Mouse (Mus musculus): ENCODE data around the gene Tprn. TPM values are rescaled to one million over a fixed set of nuclear protein-coding genes. Genes with fewer than 3 reads are reported as not detected.

Tprn gene
- 11.7 to 16.8 TPM (median 12.7 TPM) in 4 replicates for total RNA-seq (2023; ENCODE audit: inconsistent age)

DNA sequence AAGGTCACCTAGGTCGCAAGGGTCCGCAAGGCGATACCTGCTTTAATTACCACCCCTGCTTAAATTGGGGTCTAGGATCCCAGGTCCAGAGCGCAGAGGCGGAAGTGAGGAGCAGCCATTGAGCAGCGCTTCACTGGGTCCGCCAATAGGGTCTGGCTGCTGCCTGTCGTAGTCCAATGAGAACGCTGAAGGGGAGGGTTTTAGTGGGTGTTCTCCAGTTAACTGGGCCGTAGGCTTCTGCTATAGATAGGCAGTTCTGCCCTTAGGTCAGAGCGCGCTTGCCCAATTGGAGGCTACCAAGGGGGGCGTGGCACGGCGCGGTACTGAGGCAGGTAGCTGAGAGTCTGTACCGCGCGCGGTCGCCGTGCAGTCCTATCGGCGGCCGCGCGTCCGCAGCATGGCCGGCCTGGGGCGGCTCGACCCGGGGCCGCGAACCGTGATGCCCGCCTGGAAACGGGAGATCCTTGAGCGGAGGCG, at the start of gene Tprn:
Tprn (plus strand) TSS at position 328 of the 477 bp plus-strand sequence.

GRCm38 (mm10) chr2:25214444-25214843, 48.0 kb upstream of the Tprn start, which contains the start of gene Stpg3:
Stpg3 (minus strand) TSS chr2:25214637.

DNA sequence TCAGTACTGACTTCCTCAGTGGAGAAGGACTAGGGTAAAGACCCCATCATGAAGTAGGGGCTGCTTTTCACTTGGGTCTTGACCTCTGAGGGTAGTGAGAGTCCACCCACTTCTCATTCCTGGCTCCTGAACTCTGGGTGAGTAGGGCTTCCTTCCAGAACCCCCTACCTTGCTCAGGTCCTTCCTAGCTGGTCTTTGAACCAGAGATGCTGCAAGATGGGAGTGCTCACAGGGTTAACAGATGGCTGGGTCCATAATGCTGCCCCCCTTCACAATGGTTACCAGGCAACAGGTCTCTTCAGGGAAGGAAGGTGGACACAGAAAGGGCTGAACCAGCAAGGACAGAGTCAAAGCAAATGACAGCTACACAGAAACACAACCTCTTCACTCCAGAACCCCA, 44.0 kb upstream of the Tprn start, which contains the start of gene Fam166a:
Fam166a (plus strand) TSS at position 301 of the 400 bp plus-strand sequence.

DNA sequence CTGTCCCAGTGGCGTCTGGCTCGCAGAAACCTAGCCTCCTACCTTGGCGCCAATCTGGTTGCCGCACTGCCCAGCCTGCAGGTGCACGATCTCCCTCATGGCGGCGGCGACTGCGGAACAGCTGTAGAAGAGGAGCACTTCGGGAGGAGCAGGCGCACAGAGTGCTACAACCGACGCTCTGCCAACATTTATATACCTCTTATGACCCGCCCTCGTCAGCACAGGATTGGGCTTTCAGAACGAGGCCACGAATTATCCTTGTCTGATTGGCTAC, 38.0 kb upstream of the Tprn start, which contains the start of gene Tubb4b:
Tubb4b (minus strand) TSS at position 211 of the 274 bp plus-strand sequence.

DNA sequence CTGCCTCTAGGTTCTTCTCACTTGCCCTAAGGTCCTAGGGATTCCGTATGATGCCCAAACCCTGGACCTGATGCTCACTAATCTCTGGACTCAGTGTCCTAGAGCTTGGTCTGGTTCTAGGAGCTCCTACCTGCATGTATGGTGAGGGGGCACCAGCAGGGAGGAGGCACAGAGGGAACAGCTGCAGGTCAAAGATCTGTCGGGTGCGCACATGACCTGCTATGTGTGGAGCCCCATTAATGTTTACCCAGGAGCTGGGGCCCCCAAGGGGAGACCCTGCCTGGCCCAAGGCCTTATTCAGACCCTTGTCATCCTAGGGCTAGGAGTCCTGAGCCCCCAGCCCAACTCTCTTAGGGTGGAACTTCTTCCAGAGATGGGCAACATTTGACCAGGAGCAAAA, 28.4 kb upstream of the Tprn start, which contains the start of gene Slc34a3:
Slc34a3 (minus strand) TSS at position 315 of the 400 bp plus-strand sequence.

DNA sequence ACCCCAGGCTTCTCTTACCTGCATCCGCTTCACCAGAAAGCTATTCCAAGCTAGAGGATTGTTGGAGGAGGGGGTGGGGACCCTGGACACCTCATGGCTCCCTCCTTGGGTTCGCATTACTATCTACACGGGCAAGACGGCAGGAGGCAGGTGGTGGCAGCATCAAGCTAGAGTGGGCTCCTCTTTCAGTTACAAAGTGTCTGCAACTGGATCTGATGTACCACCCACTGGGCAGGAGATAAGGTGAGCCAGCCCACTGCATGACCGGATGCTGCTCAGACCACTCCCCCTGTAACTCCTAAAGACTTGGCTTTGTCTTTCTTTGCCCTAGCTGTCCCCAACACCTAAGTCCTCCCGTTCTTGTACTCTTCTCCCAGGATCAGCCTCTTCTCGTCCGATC, 25.8 kb upstream of the Tprn start, which contains the start of gene Rnf224:
Rnf224 (minus strand) TSS at position 174 of the 400 bp plus-strand sequence.

DNA sequence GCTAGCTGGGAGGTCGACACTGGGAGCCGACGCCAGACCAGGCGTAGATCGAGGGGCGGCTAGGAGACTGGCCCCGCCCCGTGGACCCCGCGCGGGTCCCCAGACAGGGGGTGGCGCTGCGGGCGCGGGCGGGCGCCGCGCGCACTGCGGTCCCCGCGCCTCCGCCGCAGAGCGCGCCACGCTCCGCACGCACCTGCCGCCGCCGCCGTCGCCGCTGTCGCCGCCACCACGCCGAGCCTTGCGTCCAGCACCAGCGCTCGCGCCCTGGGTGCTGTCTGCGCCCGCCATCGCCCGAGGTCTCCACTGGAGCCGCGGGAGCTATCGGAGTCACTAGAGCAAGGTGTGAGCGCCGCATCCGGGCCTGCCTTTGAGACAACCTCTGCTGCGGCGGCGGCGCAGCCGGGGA, 20.3 kb upstream of the Tprn start, which contains the start of the genes Rnf208 and Cysrt1:
Rnf208 (plus strand) TSS at position 155 of the 406 bp plus-strand sequence.
Cysrt1 (minus strand) TSS at position 352 of the 406 bp plus-strand sequence.

DNA sequence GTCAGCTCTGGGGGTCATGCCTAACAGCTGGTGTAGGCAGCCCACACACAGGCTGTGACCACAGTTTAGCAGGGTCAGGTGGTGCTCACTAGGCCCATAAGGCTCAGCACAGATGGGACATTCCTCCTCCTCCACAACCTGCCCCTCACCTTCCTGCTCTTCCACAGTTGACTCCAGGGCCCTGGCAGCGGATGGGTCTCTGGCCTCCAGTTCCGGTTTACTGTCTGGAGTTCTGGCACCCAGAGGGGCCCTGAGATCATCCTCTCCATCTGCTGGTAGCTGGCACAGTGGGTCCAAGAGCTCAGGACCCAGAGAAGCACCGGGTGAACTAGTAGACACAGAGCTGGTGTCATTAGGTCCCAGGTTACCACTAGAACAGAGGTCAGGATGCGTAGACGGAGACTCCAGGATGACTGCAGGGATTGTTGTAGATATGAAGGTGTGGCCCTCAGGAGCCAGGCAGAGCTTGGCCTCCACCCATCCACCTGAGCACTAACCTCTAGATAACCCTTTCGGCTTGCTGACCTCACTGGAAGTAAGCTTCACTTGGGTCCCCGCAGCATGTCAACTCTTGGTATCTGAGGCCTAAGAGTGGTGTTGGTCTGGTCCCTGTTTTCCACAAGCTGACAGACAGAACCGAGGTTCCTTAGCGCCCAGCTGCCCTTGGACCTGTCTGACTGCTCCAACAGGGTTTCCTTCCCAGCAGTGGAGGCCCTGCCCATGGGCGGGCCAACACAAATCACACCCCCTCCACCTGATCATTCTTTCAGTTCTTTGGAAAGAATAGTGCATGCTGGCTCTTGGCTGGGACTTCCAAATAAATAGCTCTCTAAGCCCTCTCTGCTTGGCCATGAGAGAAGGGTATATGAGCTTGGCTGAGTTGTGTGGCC, 16.0 kb upstream of the Tprn start, which contains the start of gene AL732309.1:
AL732309.1 (minus strand) TSS at position 681 of the 890 bp plus-strand sequence.

DNA sequence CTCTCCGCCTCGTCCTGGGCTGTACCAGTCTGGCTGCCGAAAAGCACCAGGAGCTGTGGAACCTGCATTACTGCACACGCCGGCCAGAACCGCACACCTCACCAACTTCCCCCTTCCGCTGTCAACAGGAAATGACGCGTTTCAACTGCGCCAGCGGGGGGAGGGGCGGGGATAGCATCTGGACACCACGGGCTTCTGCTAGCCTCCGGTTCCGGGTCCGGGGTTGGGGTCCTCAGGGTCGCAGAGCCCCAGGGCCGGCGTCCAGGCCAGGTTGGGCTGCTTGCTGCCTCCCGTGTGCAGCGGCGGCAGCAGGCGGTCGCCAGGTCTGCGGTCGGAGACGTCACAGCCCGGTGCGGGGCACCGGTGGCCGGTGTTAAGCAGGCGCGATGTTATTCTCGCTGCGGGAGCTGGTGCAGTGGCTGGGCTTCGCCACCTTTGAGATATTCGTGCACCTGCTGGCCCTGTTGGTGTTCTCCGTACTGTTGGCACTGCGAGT, 7.1 kb upstream of the Tprn start, which contains the start of gene Tmem203:
Tmem203 (plus strand) TSS at position 156 of the 496 bp plus-strand sequence.

DNA sequence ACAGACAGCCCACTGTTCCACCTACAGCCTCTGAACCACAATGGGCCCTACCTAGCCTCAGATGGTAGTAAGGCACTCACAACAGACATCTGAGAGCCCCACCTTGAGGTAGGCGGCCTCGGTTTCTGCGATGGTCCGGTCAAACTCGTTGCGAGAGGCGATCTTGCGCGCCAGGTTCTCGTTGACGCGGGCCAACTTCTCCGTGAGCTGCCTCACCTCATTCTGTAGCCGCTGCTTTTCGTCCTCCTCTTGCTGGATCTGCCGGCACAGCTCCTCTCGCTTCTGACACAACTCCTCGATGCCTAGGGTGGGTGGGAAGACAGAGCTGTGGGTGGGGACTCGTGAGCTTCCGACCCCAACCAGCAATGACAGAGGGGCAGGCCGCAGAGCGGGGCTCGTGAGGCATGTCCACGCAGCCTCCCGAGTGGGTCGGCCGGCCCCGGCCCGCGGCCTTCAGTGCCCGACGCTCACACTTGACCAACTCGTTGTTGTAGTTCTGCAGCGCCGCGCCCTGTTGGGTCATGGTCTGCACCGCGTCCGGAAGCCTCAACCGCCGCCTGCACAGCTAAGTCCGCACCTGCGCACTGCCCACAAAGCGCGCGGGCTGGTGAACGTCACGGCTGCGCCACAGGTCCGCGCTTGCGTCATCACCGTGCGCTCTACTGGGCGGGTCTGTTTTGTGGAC, 9.6 kb downstream of the Tprn start, which contains the start of the genes Ssna1 and Anapc2:
Ssna1 (minus strand) TSS at position 612 of the 685 bp plus-strand sequence.
Anapc2 (plus strand) TSS at position 652 of the 685 bp plus-strand sequence.

DNA sequence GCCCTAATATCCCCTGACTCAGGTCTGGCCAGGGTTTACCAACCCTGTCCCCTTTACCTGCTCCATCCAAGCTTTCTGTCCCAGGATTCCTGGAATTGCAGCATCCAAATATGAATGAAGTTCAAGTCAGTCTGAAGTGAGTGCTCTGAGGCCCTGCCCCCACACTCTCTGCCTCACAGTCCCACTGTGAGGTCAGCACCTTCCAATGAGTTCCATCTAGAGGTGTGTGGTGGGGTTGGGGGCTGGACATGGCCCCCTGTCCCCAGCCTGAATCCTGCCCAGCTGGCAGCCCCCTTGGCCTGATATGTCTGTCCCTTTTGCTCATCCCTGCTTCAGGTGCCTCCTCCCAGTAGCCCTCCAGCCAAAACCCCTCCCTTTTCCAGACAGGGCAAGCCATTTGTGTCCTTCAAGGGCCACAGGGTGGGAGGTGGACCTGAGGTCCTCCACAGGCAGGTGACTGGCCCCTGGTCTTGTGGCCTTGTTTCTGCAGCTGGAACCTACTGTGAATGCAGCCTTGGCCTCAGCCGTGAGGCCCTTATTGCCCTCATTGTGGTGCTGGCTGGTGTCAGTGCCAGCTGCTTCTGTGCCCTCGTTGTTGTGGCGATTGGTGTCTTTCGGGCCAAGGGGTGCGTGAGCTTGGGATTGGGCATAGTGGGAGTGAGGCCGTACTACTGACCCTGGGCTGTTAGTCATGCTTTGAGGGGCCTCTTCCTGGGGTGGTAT, 25.7 kb downstream of the Tprn start, which contains the start of gene Tmem210:
Tmem210 (plus strand) TSS at position 219 of the 723 bp plus-strand sequence.

GRCm38 (mm10) chr2:25289651-25290050, 27.2 kb downstream of the Tprn start, which contains the start of gene Lrrc26:
Lrrc26 (plus strand) TSS chr2:25289915.

DNA sequence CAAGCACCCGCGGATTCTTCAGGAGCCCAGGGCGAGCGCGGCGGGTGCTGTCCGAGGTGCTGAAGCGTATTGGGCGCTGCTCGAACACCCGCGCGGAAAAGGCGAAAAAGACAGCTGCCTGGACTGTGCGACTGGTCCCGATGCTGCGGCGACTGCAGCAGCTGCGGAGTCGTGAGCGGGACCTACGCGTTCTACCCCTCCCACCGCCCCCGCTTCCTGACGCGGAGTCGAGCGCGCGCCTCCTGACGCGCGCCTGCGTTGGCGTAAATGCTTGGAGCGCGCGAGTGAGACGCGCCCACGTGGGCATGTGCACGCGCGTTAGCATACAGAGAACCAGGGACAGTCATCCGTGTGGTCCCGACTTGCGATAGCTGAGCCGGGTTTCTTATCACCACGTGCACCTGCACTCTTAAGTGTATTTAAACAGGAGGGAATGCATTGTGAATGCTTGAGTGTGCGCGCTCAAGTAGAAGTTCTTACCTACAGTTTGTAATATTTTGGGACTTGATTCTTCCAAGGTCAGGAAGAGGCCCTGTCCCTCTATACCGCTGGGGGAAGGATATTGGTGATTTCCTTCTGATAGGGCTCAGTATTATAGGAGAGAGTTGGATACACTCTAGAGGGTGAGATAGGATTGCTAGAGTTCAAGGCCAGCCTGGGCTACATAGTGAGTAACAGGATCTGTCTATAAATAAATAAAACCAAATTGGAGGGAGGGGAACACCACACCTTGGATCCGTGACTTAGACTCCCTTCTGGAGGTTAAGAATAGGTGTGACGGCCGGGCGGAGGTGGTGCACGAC, 56.8 kb downstream of the Tprn start, which contains the start of gene Grin1:
Grin1 (minus strand) TSS at position 217 of the 803 bp plus-strand sequence.

Other genes starting within 250 kb of the Tprn start
- gene Nsmf, start 208.3 kb upstream of the Tprn start, total RNA-seq (2023; ENCODE audit: inconsistent age) = 39.7 to 51.9 TPM (median 44.9 TPM) in 4 replicates
- not detected in 4 replicates for gene Entpd8, start 182.3 kb upstream of the Tprn start, total RNA-seq (2023; ENCODE audit: inconsistent age)
- gene Noxa1, start 167.5 kb upstream of the Tprn start, total RNA-seq (2023; ENCODE audit: inconsistent age) = not detected in 4 replicates
- 5.3 to 6.8 TPM (median 6.0 TPM) in 4 replicates for gene Nrarp, start 81.9 kb upstream of the Tprn start, total RNA-seq (2023; ENCODE audit: inconsistent age)
- gene Tor4a, start 65.7 kb upstream of the Tprn start, total RNA-seq (2023; ENCODE audit: inconsistent age) = 28.8 to 32.8 TPM (median 31.4 TPM) in 4 replicates
- 71.2 to 97.5 TPM (median 84.8 TPM) in 4 replicates for gene Nelfb, start 51.1 kb upstream of the Tprn start, total RNA-seq (2023; ENCODE audit: inconsistent age)
- gene Stpg3, start 48.0 kb upstream of the Tprn start, total RNA-seq (2023; ENCODE audit: inconsistent age) = not detected in 4 replicates
- not detected in 4 replicates for gene Fam166a, start 43.9 kb upstream of the Tprn start, total RNA-seq (2023; ENCODE audit: inconsistent age)
- gene Tubb4b, start 37.9 kb upstream of the Tprn start, total RNA-seq (2023; ENCODE audit: inconsistent age) = 114 to 127 TPM (median 119 TPM) in 4 replicates
- not detected in 4 replicates for gene Slc34a3, start 28.3 kb upstream of the Tprn start, total RNA-seq (2023; ENCODE audit: inconsistent age)
- not detected in 4 replicates for gene Rnf224, start 25.8 kb upstream of the Tprn start, total RNA-seq (2023; ENCODE audit: inconsistent age)
- gene Rnf208, start 20.4 kb upstream of the Tprn start, total RNA-seq (2023; ENCODE audit: inconsistent age) = 0.51 TPM in 1 of 4 replicates, not detected in the others
- gene Cysrt1, start 20.2 kb upstream of the Tprn start, total RNA-seq (2023; ENCODE audit: inconsistent age) = not detected in 4 replicates
- 6.2 to 11.8 TPM (median 9.7 TPM) in 4 replicates for gene AL732309.1, start 15.8 kb upstream of the Tprn start, total RNA-seq (2023; ENCODE audit: inconsistent age)
- 17.0 to 23.1 TPM (median 22.3 TPM) in 4 replicates for gene Tmem203, start 7.2 kb upstream of the Tprn start, total RNA-seq (2023; ENCODE audit: inconsistent age)
- gene Ssna1, start 9.8 kb downstream of the Tprn start, total RNA-seq (2023; ENCODE audit: inconsistent age) = 36.2 to 41.2 TPM (median 39.2 TPM) in 4 replicates
- 99.6 to 125 TPM (median 108 TPM) in 4 replicates for gene Anapc2, start 9.9 kb downstream of the Tprn start, total RNA-seq (2023; ENCODE audit: inconsistent age)
- gene Tmem210, start 25.5 kb downstream of the Tprn start, total RNA-seq (2023; ENCODE audit: inconsistent age) = not detected in 4 replicates
- gene Lrrc26, start 27.3 kb downstream of the Tprn start, total RNA-seq (2023; ENCODE audit: inconsistent age) = not detected in 4 replicates
- gene Grin1, start 56.6 kb downstream of the Tprn start, total RNA-seq (2023; ENCODE audit: inconsistent age) = not detected in 4 replicates
- 38.3 to 49.0 TPM (median 42.3 TPM) in 4 replicates for gene Man1b1, start 69.7 kb downstream of the Tprn start, total RNA-seq (2023; ENCODE audit: inconsistent age)
- gene Dpp7, start 93.7 kb downstream of the Tprn start, total RNA-seq (2023; ENCODE audit: inconsistent age) = 34.8 to 44.7 TPM (median 42.3 TPM) in 4 replicates
- 29.6 to 32.3 TPM (median 30.7 TPM) in 4 replicates for gene Uap1l1, start 103.1 kb downstream of the Tprn start, total RNA-seq (2023; ENCODE audit: inconsistent age)
- 0.94 to 1.4 TPM (median 1.1 TPM) in 4 replicates for gene Sapcd2, start 109.7 kb downstream of the Tprn start, total RNA-seq (2023; ENCODE audit: inconsistent age)
- not detected in 4 replicates for gene Entpd2, start 133.3 kb downstream of the Tprn start, total RNA-seq (2023; ENCODE audit: inconsistent age)
- gene Npdc1, start 136.7 kb downstream of the Tprn start, total RNA-seq (2023; ENCODE audit: inconsistent age) = not detected in 4 replicates
- gene Fut7, start 160.6 kb downstream of the Tprn start, total RNA-seq (2023; ENCODE audit: inconsistent age) = 0.24 TPM in 1 of 4 replicates, not detected in the others
- gene Abca2, start 166.1 kb downstream of the Tprn start, total RNA-seq (2023; ENCODE audit: inconsistent age) = 36.8 to 44.5 TPM (median 42.0 TPM) in 4 replicates
- gene Clic3, start 194.2 kb downstream of the Tprn start, total RNA-seq (2023; ENCODE audit: inconsistent age) = 0.80 TPM in 1 of 4 replicates, not detected in the others
- gene Paxx, start 198.5 kb downstream of the Tprn start, total RNA-seq (2023; ENCODE audit: inconsistent age) = 111 to 124 TPM (median 114 TPM) in 4 replicates
- not detected in 4 replicates for gene Ptgds, start 207.4 kb downstream of the Tprn start, total RNA-seq (2023; ENCODE audit: inconsistent age)
- not detected in 4 replicates for gene Lcn12, start 231.3 kb downstream of the Tprn start, total RNA-seq (2023; ENCODE audit: inconsistent age)
- 69.9 to 80.2 TPM (median 72.7 TPM) in 4 replicates for gene Fbxw5, start 238.1 kb downstream of the Tprn start, total RNA-seq (2023; ENCODE audit: inconsistent age)
- gene C8g, start 239.1 kb downstream of the Tprn start, total RNA-seq (2023; ENCODE audit: inconsistent age) = 0.45 to 2.0 TPM (median 0.80 TPM) in 4 replicates